Mouse (Mus musculus): Measurements from ENCODE around the gene Sympk.

- TF ChIP-seq CTCF (IDR thresholded peaks at IDR 0.05): 0 out of 2 replicates have a peak, but pooled peaks have one; percentile 9
- no peak for TF ChIP-seq EP300 (IDR thresholded peaks at IDR 0.05)
Observed at GRCm38 (mm10) chr7:18990601-18991295, 33.4 kb upstream of the Sympk start, which contains the start of gene Mypop.

Data from lung, postnatal 0 days (tissue).